Mouse (Mus musculus) liver, embryonic 13.5 days (tissue): Measurements from ENCODE around the gene Nphp4. TPM values are rescaled to one million over a fixed set of nuclear protein-coding genes. Genes with fewer than 3 reads are reported as not detected.
A peak's percentile ranks its signal among the peaks of the same experiment; 100 is the strongest.

Experiments used
- ATAC-seq: fragments of 200-750 bp; cut with Nextera tagmentation; 2 replicates; pipeline ENCODE4 v1.8.0; 2017; ENCODE audit warnings: low read depth, mild to moderate bottlenecking, moderate number of reproducible peaks, moderate library complexity
- DNase-seq: peaks from one replicate; pipeline ENCODE4 v3.0.0; 2022
- H3K27ac ChIP-seq: fragments of 300-500 bp; sonication (generic); 2 replicates; pipeline ENCODE4 v1.5.1; 2015; ENCODE audit warnings: moderate library complexity, mild to moderate bottlenecking, inconsistent platforms
- H3K27me3 ChIP-seq: fragments of 300-500 bp; sonication (generic); 2 replicates; pipeline ENCODE4 v1.6.1; 2015; ENCODE audit warnings: mild to moderate bottlenecking, inconsistent platforms
- H3K36me3 ChIP-seq: fragments of 300-500 bp; sonication (generic); 2 replicates; pipeline ENCODE4 v1.6.1; 2015; ENCODE audit warnings: mild to moderate bottlenecking, inconsistent platforms
- H3K4me1 ChIP-seq: fragments of 300-500 bp; sonication (generic); replicated peaks from 2 replicates; pipeline ENCODE4 v1.6.1; 2015; ENCODE audit warnings: inconsistent platforms
- H3K4me2 ChIP-seq: fragments of 300-500 bp; sonication (generic); 2 replicates; pipeline ENCODE4 v1.6.1; 2015; ENCODE audit warnings: inconsistent platforms, mild to moderate bottlenecking, moderate library complexity
- H3K4me3 ChIP-seq: fragments of 300-500 bp; sonication (generic); replicated peaks from 2 replicates; pipeline ENCODE4 v1.5.1; 2015; ENCODE audit warnings: mild to moderate bottlenecking, inconsistent platforms
- H3K9ac ChIP-seq: fragments of 300-500 bp; sonication (generic); 2 replicates; pipeline ENCODE4 v1.6.1; 2015; ENCODE audit warnings: mild to moderate bottlenecking, inconsistent platforms
- H3K9me3 ChIP-seq: fragments of 300-500 bp; sonication (generic); replicated peaks from 2 replicates; pipeline ENCODE4 v1.6.1; 2016; ENCODE audit warnings: inconsistent platforms
- WGBS: fragments of 180-500 bp; shearing (Covaris S2); methylation state at CpG from one replicate; pipeline ENCODE4 v1.1.7; 2015; ENCODE audit not compliant: insufficient replicate concordance; 5-methylcytosine and 5-hydroxymethylcytosine counted together
- polyA plus RNA-seq: library from polyadenylated mRNA; unstranded; fragments of >200 nt; fragmentation: Nextera tagmentation; extraction: Ambion mirVana; gene quantifications from 2 replicates; pipeline ENCODE4 v1.2.1, GENCODE M21; 2015

Gene Nphp4
- polyA plus RNA-seq, 1 experiment from 2014 or later: 0.16 TPM

DNA sequence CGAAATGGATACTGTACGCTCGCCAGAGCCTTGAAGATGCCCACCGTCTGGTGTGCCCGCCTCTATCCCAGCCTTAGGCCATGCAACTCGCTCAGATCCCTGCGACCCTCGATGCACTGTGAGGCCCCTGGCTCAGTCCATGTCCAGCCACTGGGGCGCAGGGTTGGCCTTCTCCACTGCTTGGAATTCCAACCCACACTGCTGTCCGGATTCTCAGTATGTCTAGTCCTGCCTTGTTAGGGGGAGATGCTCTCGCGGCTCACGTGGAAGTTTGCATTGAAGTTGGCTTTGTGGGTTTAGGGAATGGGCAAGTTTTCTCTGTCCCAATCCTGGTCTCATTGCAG is 1.7 kb downstream of the Nphp4 start:
- peak overlapping the region; percentile 61 for H3K4me2 ChIP-seq
- ATAC-seq: 0 out of 2 replicates have a peak, but pooled peaks have one; percentile 2
- H3K27me3 ChIP-seq: peaks cover 50% of the 10 kb centered on the region
- no peaks in the 10 kb centered on the region for H3K36me3 ChIP-seq
- peak overlapping the region; percentile 59 for H3K4me3 ChIP-seq
- no peak overlapping the region for H3K27ac ChIP-seq
- peaks cover 17% of the 10 kb centered on the region for H3K4me1 ChIP-seq
- H3K9ac ChIP-seq: no peak overlapping the region
- DNase-seq: no peak
- H3K9me3 ChIP-seq: no peaks in the 10 kb centered on the region
- WGBS: 4% methylated on average over 13 of the region's 13 CpGs

GRCm38 (mm10) chr4:152480426-152480825 is 3.9 kb downstream of the Nphp4 start:
- 37% methylated on average over 8 of the region's 8 CpGs for WGBS
- Histone ChIP-seq H3K9ac (no peak overlapping the region), H3K9me3 (no peaks in the 10 kb centered on the region), H3K36me3 (no peaks in the 10 kb centered on the region), H3K4me1 (peaks cover 17% of the 10 kb centered on the region), H3K27ac (no peak overlapping the region), H3K4me3 (no peak overlapping the region), H3K4me2 (no peak overlapping the region), H3K27me3 (peaks cover 42% of the 10 kb centered on the region)
- no peak for ATAC-seq
- no peak for DNase-seq

- no peaks in the 10 kb centered on the region for H3K9me3 ChIP-seq
- no peaks in the 10 kb centered on the region for H3K4me1 ChIP-seq
- H3K4me3 ChIP-seq: no peak overlapping the region
- 59% methylated on average over 10 of the region's 10 CpGs for WGBS
- no peak overlapping the region for H3K27ac ChIP-seq
- H3K9ac ChIP-seq: no peak overlapping the region
- ATAC-seq (no peak), DNase-seq (no peak)
- H3K36me3 ChIP-seq: no peaks in the 10 kb centered on the region
- no peak overlapping the region for H3K4me2 ChIP-seq
- H3K27me3 ChIP-seq: no peaks in the 10 kb centered on the region
These were observed 11.5 kb downstream of the Nphp4 start for GRCm38 (mm10) chr4:152488046-152488445.

- Histone ChIP-seq H3K9ac (no peak overlapping the region), H3K4me3 (no peak overlapping the region), H3K27me3 (no peaks in the 10 kb centered on the region), H3K9me3 (no peaks in the 10 kb centered on the region), H3K4me2 (no peak overlapping the region), H3K27ac (no peak overlapping the region), H3K4me1 (no peaks in the 10 kb centered on the region), H3K36me3 (no peaks in the 10 kb centered on the region)
- 74% methylated on average over 14 of the region's 14 CpGs for WGBS
- no peak for ATAC-seq
- no peak for DNase-seq
These were observed 13.8 kb downstream of the Nphp4 start for GRCm38 (mm10) chr4:152490311-152490710.

DNA sequence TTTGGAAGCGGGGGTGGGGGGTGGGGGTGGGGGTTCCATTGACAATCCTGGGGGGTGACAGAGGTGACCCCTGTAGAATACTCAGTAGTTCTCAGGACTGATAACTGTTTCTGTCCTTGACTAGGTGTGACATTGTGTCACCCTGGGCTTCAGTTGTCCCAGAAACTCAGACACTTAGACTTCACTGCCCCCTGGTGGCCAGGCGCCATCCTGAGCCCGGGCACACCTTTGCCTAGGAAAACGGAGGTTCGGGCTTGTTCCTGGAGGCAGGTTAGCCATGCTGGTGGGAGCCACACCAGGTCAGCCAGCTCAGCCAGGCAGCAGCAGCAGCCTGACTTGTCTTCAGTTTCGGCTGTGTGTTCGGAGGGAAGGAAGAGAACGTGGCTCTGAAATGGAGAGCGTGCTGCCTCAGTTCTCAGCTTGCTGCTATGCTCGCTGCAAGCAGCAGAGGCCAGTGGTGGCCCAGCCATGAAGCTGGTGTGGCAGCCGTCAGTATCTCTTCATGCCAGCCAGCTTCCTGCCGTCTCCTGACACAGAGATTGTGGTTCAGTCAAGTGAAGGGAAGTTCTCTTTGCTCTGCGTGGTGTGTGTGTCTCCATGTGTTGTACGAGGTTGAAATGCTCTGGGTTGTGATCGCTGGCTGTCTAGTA is 14.9 kb downstream of the Nphp4 start:
- 0 out of 2 replicates have a peak overlapping the region, but pooled peaks have one; percentile 23 for H3K4me2 ChIP-seq
- H3K9ac ChIP-seq: no peak overlapping the region
- DNase-seq (peak; percentile 23), ATAC-seq (no peak)
- 29% methylated on average over 15 of the region's 15 CpGs for WGBS
- no peak overlapping the region for H3K4me3 ChIP-seq
- no peak overlapping the region for H3K27ac ChIP-seq
- H3K27me3 ChIP-seq: no peaks in the 10 kb centered on the region
- no peaks in the 10 kb centered on the region for H3K4me1 ChIP-seq
- H3K36me3 ChIP-seq: no peaks in the 10 kb centered on the region
- no peaks in the 10 kb centered on the region for H3K9me3 ChIP-seq

DNA sequence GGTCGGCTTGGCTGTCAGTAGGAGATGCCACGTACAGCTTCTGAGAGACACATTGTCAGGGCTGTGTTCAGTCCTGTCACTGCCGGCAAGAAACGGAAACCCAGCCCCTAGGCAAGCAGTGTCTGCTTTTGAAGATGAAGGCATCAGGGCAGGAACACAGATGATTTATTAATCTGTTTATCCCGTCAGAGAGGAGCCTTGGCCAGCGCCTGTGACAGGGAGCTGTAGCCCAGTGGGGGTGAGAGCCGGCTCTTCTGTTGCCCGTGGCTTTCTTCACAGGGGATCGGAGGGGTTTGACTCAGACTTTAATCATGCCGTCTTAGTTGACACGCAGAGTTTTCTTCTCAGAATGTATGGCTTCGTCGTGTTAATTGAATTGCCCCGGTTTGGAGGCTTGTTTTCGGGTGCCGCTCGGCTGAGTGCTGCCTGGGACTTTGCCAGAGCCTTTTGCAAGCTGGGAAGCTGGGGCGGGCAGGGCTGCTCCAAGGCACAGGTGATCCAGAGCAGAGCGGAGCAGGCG is 17.9 kb downstream of the Nphp4 start:
- Histone ChIP-seq H3K9ac (no peak overlapping the region), H3K4me1 (no peaks in the 10 kb centered on the region), H3K9me3 (peaks cover 11% of the 10 kb centered on the region), H3K4me2 (no peak overlapping the region), H3K4me3 (no peak overlapping the region), H3K27ac (no peak overlapping the region), H3K27me3 (no peaks in the 10 kb centered on the region), H3K36me3 (no peaks in the 10 kb centered on the region)
- WGBS: 45% methylated on average over 20 of the region's 20 CpGs
- no peak for ATAC-seq
- DNase-seq: no peak

- peaks cover 22% of the 10 kb centered on the region for H3K9me3 ChIP-seq
- ATAC-seq: no peak
- 71% methylated on average over 18 of the region's 18 CpGs for WGBS
- no peak overlapping the region for H3K9ac ChIP-seq
- no peak overlapping the region for H3K27ac ChIP-seq
- H3K4me1 ChIP-seq: no peaks in the 10 kb centered on the region
- H3K36me3 ChIP-seq: no peaks in the 10 kb centered on the region
- H3K4me3 ChIP-seq: no peak overlapping the region
- DNase-seq: no peak
- no peaks in the 10 kb centered on the region for H3K27me3 ChIP-seq
- H3K4me2 ChIP-seq: no peak overlapping the region
These were observed 35.9 kb downstream of the Nphp4 start for GRCm38 (mm10) chr4:152512221-152512925.

DNA sequence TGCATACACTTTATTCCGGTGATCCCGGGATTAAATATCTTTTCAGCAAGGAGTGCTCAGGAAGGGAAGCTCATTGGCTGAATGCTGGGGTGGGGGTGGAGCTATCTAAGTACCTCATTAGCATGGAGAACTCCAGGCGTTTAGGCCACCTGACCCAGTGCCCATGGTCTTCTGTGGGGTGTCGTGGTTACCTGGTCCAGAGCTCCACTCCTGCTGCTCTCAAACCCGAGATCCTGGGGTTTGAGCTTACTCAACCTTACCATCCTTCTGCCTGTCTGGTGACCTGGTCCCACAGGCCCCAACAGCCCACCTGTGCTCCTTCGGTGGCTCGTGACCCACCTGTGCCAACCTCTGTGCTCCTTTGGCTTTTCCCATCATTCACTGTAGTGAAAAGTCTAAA is 38.4 kb downstream of the Nphp4 start:
- H3K36me3 ChIP-seq: no peaks in the 10 kb centered on the region
- H3K9me3 ChIP-seq: peaks cover 13% of the 10 kb centered on the region
- H3K27ac ChIP-seq: no peak overlapping the region
- H3K4me1 ChIP-seq: no peaks in the 10 kb centered on the region
- H3K27me3 ChIP-seq: no peaks in the 10 kb centered on the region
- no peak overlapping the region for H3K4me2 ChIP-seq
- 53% methylated on average over 7 of the region's 7 CpGs for WGBS
- no peak overlapping the region for H3K9ac ChIP-seq
- no peak for DNase-seq
- no peak for ATAC-seq
- H3K4me3 ChIP-seq: no peak overlapping the region

DNA sequence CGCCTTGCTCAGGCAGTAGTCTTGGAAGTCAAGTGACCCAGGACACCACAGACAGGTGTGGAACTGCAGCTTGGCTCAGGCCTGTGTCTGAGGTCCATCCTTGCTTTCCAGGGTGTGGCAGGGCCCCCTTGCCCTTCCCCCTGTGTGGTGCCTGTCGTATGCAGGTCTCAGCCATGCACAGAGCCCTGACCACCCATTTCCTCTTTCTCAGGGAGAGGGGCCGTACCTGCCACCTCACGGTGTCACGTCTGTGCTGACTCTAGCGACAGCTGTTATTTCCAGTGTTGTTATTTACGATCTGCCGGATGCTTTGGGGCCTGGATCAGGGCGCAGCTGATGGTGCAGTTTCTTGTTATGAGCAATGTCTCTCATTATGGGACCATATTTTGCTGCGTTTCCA is 42.6 kb downstream of the Nphp4 start:
- no peak overlapping the region for H3K4me3 ChIP-seq
- no peaks in the 10 kb centered on the region for H3K27me3 ChIP-seq
- no peak overlapping the region for H3K27ac ChIP-seq
- no peak overlapping the region for H3K9ac ChIP-seq
- 48% methylated on average over 10 of the region's 10 CpGs for WGBS
- H3K9me3 ChIP-seq: 0 out of 2 replicates have a peak, but pooled peaks cover 2% of the 10 kb centered on the region
- ATAC-seq (no peak), DNase-seq (no peak)
- H3K36me3 ChIP-seq: no peaks in the 10 kb centered on the region
- no peak overlapping the region for H3K4me2 ChIP-seq
- H3K4me1 ChIP-seq: no peaks in the 10 kb centered on the region

DNA sequence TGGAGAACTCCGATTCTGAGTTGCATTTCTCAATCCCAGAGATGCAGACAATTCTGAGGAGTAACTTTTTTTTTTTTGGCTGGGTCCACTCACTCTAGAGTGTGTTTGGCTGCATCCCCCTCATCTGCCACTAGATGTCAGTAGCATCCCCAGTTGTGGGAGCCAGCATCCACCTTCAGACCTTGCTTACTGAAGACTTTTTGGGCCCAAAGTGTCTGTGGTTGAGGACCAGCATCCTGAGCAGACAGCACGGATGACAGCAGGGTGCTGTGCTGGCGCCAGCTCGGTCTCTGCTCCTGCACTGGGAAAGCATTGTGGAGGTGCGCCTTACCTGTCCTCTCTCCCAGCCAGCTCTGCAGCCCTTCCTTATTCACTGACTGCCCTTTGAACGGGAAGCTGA is 43.6 kb downstream of the Nphp4 start:
- Histone ChIP-seq H3K36me3 (no peaks in the 10 kb centered on the region), H3K4me3 (no peak overlapping the region), H3K9me3 (no peaks in the 10 kb centered on the region), H3K27me3 (no peaks in the 10 kb centered on the region), H3K4me1 (no peaks in the 10 kb centered on the region), H3K9ac (no peak overlapping the region), H3K27ac (no peak overlapping the region), H3K4me2 (no peak overlapping the region)
- 27% methylated on average over 6 of the region's 6 CpGs for WGBS
- no peak for ATAC-seq
- no peak for DNase-seq

GRCm38 (mm10) chr4:152532872-152533271 is 56.4 kb downstream of the Nphp4 start:
- no peak overlapping the region for H3K4me3 ChIP-seq
- H3K27me3 ChIP-seq: no peaks in the 10 kb centered on the region
- DNase-seq: no peak
- no peaks in the 10 kb centered on the region; the same call in 1 of the 2 replicates for H3K9me3 ChIP-seq
- no peaks in the 10 kb centered on the region for H3K36me3 ChIP-seq
- no peak for ATAC-seq
- WGBS: 60% methylated on average over 9 of the region's 9 CpGs
- H3K4me1 ChIP-seq: no peaks in the 10 kb centered on the region
- H3K4me2 ChIP-seq: no peak overlapping the region
- no peak overlapping the region for H3K27ac ChIP-seq
- H3K9ac ChIP-seq: no peak overlapping the region

DNA sequence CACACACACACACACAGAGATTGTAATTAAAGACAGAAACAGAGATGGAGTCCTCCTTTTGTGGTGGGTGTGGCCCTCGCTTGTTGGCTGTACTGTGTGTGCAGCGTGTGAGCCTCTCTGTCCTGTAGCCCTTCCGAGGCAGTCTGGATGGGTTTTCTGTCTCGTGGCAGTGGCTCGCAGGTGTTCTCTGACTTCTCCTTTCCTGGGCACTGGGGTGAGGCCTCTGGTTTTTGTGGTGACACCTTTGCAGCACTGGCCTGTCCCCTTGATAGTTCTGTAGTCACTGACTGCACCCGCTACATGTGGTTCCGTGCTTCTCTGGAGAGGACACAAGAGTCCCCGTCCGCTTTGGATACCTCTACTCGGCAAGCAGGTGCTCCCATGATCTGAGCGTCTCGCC is 63.2 kb downstream of the Nphp4 start:
- H3K27me3 ChIP-seq: no peaks in the 10 kb centered on the region
- no peak overlapping the region for H3K4me3 ChIP-seq
- H3K36me3 ChIP-seq: no peaks in the 10 kb centered on the region
- no peak overlapping the region for H3K4me2 ChIP-seq
- no peak overlapping the region for H3K27ac ChIP-seq
- H3K9ac ChIP-seq: no peak overlapping the region
- 75% methylated on average over 12 of the region's 12 CpGs for WGBS
- ATAC-seq: no peak
- H3K4me1 ChIP-seq: no peaks in the 10 kb centered on the region
- DNase-seq: no peak
- no peaks in the 10 kb centered on the region; the same call in 1 of the 2 replicates for H3K9me3 ChIP-seq
